ENCODE assay signal across 22 mouse cellular contexts in genomic region chr10:89453794-89454193, GRCm38 (mm10). TPM values are rescaled to one million over a fixed set of nuclear protein-coding genes. Genes with fewer than 3 reads are reported as not detected.
DNase-seq lines count a peak whose midpoint lies in the region; ATAC-seq and TF ChIP-seq lines count a peak whose summit lies in the region.
"Had no signal": no experiment of that assay in that cellular context is flagged by ENCODE, and none has a peak within 500 bp of the region (broad histone marks: within the 10 kb centered on the region; RNA-seq: fewer than 3 reads in every experiment).

No protein-coding gene starts in this region.

- H3K27me3 ChIP-seq in midbrain, postnatal 0 days (ENCODE audit: insufficient read depth, low read length), result no peaks in the 10 kb centered on the region
- H3K27me3 ChIP-seq: embryonic facial prominence, embryonic 12.5 days; forebrain, embryonic 13.5 days; hindbrain, embryonic 12.5 days; intestine, embryonic 15.5 days; limb, embryonic 12.5 days; liver, embryonic 15.5 days; neural tube, embryonic 12.5 days had no signal

- H3K27ac ChIP-seq in bone marrow macrophage, adult 2 months (ENCODE audit: insufficient read depth, low read depth, low read length), result peak overlapping the region; percentile 47
- H3K27ac ChIP-seq in midbrain, postnatal 0 days (ENCODE audit: low read depth, low read length), result no peak overlapping the region
- H3K27ac ChIP-seq: embryonic facial prominence, embryonic 12.5 days; forebrain, embryonic 13.5 days; hindbrain, embryonic 12.5 days; intestine, embryonic 15.5 days; limb, embryonic 12.5 days; liver, embryonic 15.5 days; neural tube, embryonic 12.5 days had no signal

- peak; percentile 69 for ATAC-seq in megakaryocyte, adult 5-6 weeks (ENCODE audit: poor library complexity, severe bottlenecking)
- no peak for ATAC-seq in midbrain, postnatal 0 days (ENCODE audit: low FRiP score)
- ATAC-seq: CD4-positive, CD25-positive, alpha-beta regulatory T cell, adult 4 months; forebrain, embryonic 13.5 days; intestine, embryonic 15.5 days had no signal

- no peak for TF ChIP-seq POLR2A in bone marrow macrophage, adult 2 months (IDR thresholded peaks at IDR 0.05; ENCODE audit: borderline replicate concordance, low read depth, low read length)

- no peak overlapping the region for H3K9ac ChIP-seq in midbrain, postnatal 0 days (replicated peaks; ENCODE audit: low read length, poor library complexity, severe bottlenecking)
- H3K9ac ChIP-seq: embryonic facial prominence, embryonic 12.5 days; forebrain, embryonic 13.5 days; hindbrain, embryonic 12.5 days; intestine, embryonic 15.5 days; limb, embryonic 12.5 days; liver, embryonic 15.5 days; neural tube, embryonic 12.5 days had no signal

- H3K36me3 ChIP-seq in midbrain, postnatal 0 days (ENCODE audit: insufficient read depth, low read length), result no peaks in the 10 kb centered on the region
- H3K36me3 ChIP-seq: embryonic facial prominence, embryonic 12.5 days; G1E; hindbrain, embryonic 12.5 days; intestine, embryonic 15.5 days; limb, embryonic 12.5 days; liver, embryonic 15.5 days; neural tube, embryonic 12.5 days had no signal

- 85% methylated on average over 3 of the region's 3 CpGs for WGBS in midbrain, postnatal 0 days

- peaks cover 29% of the 10 kb centered on the region for H3K4me1 ChIP-seq in bone marrow macrophage, adult 2 months (ENCODE audit: control insufficient read depth, insufficient read depth, low read length)
- H3K4me1 ChIP-seq in midbrain, postnatal 0 days (ENCODE audit: insufficient read depth, low read length), result no peaks in the 10 kb centered on the region
- H3K4me1 ChIP-seq: embryonic facial prominence, embryonic 12.5 days; forebrain, embryonic 13.5 days; hindbrain, embryonic 12.5 days; intestine, embryonic 15.5 days; neural tube, embryonic 12.5 days had no signal

- H3K4me2 ChIP-seq in midbrain, postnatal 0 days (ENCODE audit: low read depth, low read length, poor library complexity, severe bottlenecking), result no peak overlapping the region
- H3K4me2 ChIP-seq: embryonic facial prominence, embryonic 12.5 days; forebrain, embryonic 13.5 days; hindbrain, embryonic 12.5 days; intestine, embryonic 15.5 days; limb, embryonic 12.5 days; midbrain, embryonic 11.5 days; neural tube, embryonic 12.5 days had no signal

- TF ChIP-seq CTCF in bone marrow macrophage, adult 2 months (IDR thresholded peaks at IDR 0.05; ENCODE audit: low read depth, low read length), result no peak
- TF ChIP-seq CTCF in midbrain, postnatal 0 days (IDR thresholded peaks at IDR 0.05), result no peak

- peak; percentile 10 to 30 for DNase-seq in spleen, postnatal 36 days (ENCODE audit: low spot score in 2 of 2)
- no peak for DNase-seq in spleen, postnatal 14 days (ENCODE audit: low spot score in 2 of 2)
- peak; percentile 29 to 36 for DNase-seq in thymus, postnatal 36 days
- no peak for DNase-seq in midbrain, postnatal 0 days (ENCODE audit: low spot score)
- no peak for DNase-seq in cerebellum, adult 9-10 months
- DNase-seq in embryo, embryonic 10 days (ENCODE audit: low spot score), result no peak
- DNase-seq: adrenal gland, postnatal 25 days; cerebellum, adult 2 months; gastrocnemius, postnatal 25 days; lung, postnatal 14 days had no signal

- H3K4me3 ChIP-seq in bone marrow macrophage, adult 2 months (ENCODE audit: insufficient read depth, low read length), result no peak overlapping the region
- H3K4me3 ChIP-seq in midbrain, postnatal 0 days (ENCODE audit: low read depth, low read length), result no peak overlapping the region
- H3K4me3 ChIP-seq: embryonic facial prominence, embryonic 12.5 days; forebrain, embryonic 13.5 days; hindbrain, embryonic 12.5 days; intestine, embryonic 15.5 days; limb, embryonic 12.5 days; liver, embryonic 15.5 days; neural tube, embryonic 12.5 days had no signal

- H3K9me3 ChIP-seq in midbrain, postnatal 0 days (ENCODE audit: low read length), result no peaks in the 10 kb centered on the region
- H3K9me3 ChIP-seq: embryonic facial prominence, embryonic 12.5 days; forebrain, embryonic 13.5 days; hindbrain, embryonic 12.5 days; intestine, embryonic 15.5 days; limb, embryonic 12.5 days; liver, embryonic 15.5 days; neural tube, embryonic 12.5 days had no signal

RNA-seq across cellular contexts. Expression of gene Gas2l3, which starts 10.0 kb away (rescaled TPM):
- 47.6 and 48.2 TPM in 2 replicates for polyA plus RNA-seq in bone marrow macrophage, adult 2 months (2012; ENCODE audit: insufficient read depth, insufficient read length, missing spikeins)
- 24.4 and 26.2 TPM in 2 replicates for total RNA-seq in megakaryocyte, adult 5-6 weeks (2015)
- 31.9 and 41.4 TPM in 2 replicates for total RNA-seq in megakaryocyte, adult 5-6 weeks (2017)
- total RNA-seq in midbrain, postnatal 0 days (2014; rRNA removed), result 3.7 and 7.0 TPM in 2 replicates
- polyA plus RNA-seq in midbrain, postnatal 0 days (2015; fragmentation: Nextera tagmentation; extraction: Ambion mirVana), result 1.6 and 1.7 TPM in 2 replicates
- polyA plus RNA-seq: G1E had no signal

Comparison
In these comparisons a context has a peak if more than half of its experiments do, and no peak if none do; other contexts are left out.
1. DNase-seq: peak in spleen, postnatal 36 days (2 of 2) and thymus, postnatal 36 days (2 of 2); none in spleen, postnatal 14 days (0 of 2), midbrain, postnatal 0 days (single experiment), cerebellum, adult 9-10 months (single experiment) and embryo, embryonic 10 days (single experiment).